In genomic region chr4:129993213-129993612, GRCm38 (mm10) we compare ENCODE assay signal across 21 mouse cellular contexts. TPM values are rescaled to one million over a fixed set of nuclear protein-coding genes. Genes with fewer than 3 reads are reported as not detected.
DNase-seq lines count a peak whose midpoint lies in the region; ATAC-seq and TF ChIP-seq lines count a peak whose summit lies in the region.
"Had no signal": no experiment of that assay in that cellular context is flagged by ENCODE, and none has a peak within 500 bp of the region (broad histone marks: within the 10 kb centered on the region; RNA-seq: fewer than 3 reads in every experiment).

No protein-coding gene starts in this region.

- no peaks in the 10 kb centered on the region for H3K9me3 ChIP-seq in heart, embryonic 10.5 days
- no peaks in the 10 kb centered on the region for H3K9me3 ChIP-seq in kidney, embryonic 15.5 days (replicated peaks)
- no peaks in the 10 kb centered on the region for H3K9me3 ChIP-seq in liver, postnatal 0 days (ENCODE audit: low read length)
- H3K9me3 ChIP-seq: embryonic facial prominence, embryonic 15.5 days; forebrain, embryonic 13.5 days; heart, embryonic 15.5 days; hindbrain, embryonic 10.5 days; liver, embryonic 13.5 days had no signal

- H3K27ac ChIP-seq in heart, embryonic 10.5 days, result peak overlapping the region; percentile 3; the same call in 1 of the 2 replicates
- H3K27ac ChIP-seq in kidney, embryonic 15.5 days, result no peak overlapping the region
- no peak overlapping the region for H3K27ac ChIP-seq in liver, postnatal 0 days (ENCODE audit: low read depth)
- H3K27ac ChIP-seq: embryonic facial prominence, embryonic 15.5 days; forebrain, embryonic 13.5 days; heart, embryonic 15.5 days; hindbrain, embryonic 10.5 days; liver, embryonic 13.5 days had no signal

- peaks cover 99% of the 10 kb centered on the region for H3K27me3 ChIP-seq in heart, embryonic 10.5 days (ENCODE audit: insufficient read depth, poor library complexity, severe bottlenecking)
- H3K27me3 ChIP-seq in kidney, embryonic 15.5 days, result peaks cover 45% of the 10 kb centered on the region
- peaks cover 23% of the 10 kb centered on the region for H3K27me3 ChIP-seq in liver, postnatal 0 days (ENCODE audit: insufficient read depth, low read length)
- H3K27me3 ChIP-seq: forebrain, embryonic 13.5 days had no signal

- TF ChIP-seq EP300 in liver, postnatal 0 days (IDR thresholded peaks at IDR 0.05; ENCODE audit: low read depth), result no peak

- DNase-seq in heart, embryonic 10.5 days (ENCODE audit: low spot score), result no peak
- DNase-seq in heart, adult 18-20 months, result no peak
- peak; percentile 15 for DNase-seq in right cerebral cortex, adult 18-20 months
- DNase-seq in right cerebral cortex, adult 2 months (ENCODE audit: low spot score in 2 of 2), result no peak
- DNase-seq in cerebellum, adult 9-10 months, result peak; percentile 69
- DNase-seq in kidney, adult 9 months, result no peak
- no peak for DNase-seq in liver, postnatal 0 days
- DNase-seq: B cell, adult 2 months; kidney, postnatal 10 days; layer of hippocampus, adult 9-11 months; liver, embryonic 13.5 days; lung, postnatal 14 days; right cerebral cortex, postnatal 25 days; thymus, postnatal 4 days had no signal

- H3K36me3 ChIP-seq in heart, embryonic 10.5 days, result no peaks in the 10 kb centered on the region
- no peaks in the 10 kb centered on the region for H3K36me3 ChIP-seq in kidney, embryonic 15.5 days
- H3K36me3 ChIP-seq in liver, postnatal 0 days (replicated peaks; ENCODE audit: insufficient read depth, low read length), result no peaks in the 10 kb centered on the region
- H3K36me3 ChIP-seq: heart, embryonic 15.5 days; liver, embryonic 13.5 days had no signal

- no peak overlapping the region for H3K4me2 ChIP-seq in kidney, embryonic 15.5 days
- H3K4me2 ChIP-seq in liver, postnatal 0 days (ENCODE audit: low read depth, low read length), result no peak overlapping the region
- H3K4me2 ChIP-seq: embryonic facial prominence, embryonic 15.5 days; forebrain, embryonic 13.5 days; heart, embryonic 15.5 days; liver, embryonic 13.5 days had no signal

- no peak for ATAC-seq in kidney, embryonic 15.5 days (replicated peaks; ENCODE audit: low FRiP score)
- no peak for ATAC-seq in liver, postnatal 0 days
- ATAC-seq: forebrain, embryonic 13.5 days had no signal

- no peak overlapping the region for H3K9ac ChIP-seq in kidney, embryonic 15.5 days
- H3K9ac ChIP-seq in liver, postnatal 0 days (replicated peaks), result no peak overlapping the region
- H3K9ac ChIP-seq: embryonic facial prominence, embryonic 15.5 days; forebrain, embryonic 13.5 days; heart, embryonic 15.5 days; liver, embryonic 13.5 days had no signal

- WGBS in heart, embryonic 10.5 days, result 86% methylated on average over 5 of the region's 5 CpGs
- 79% methylated on average over 5 of the region's 5 CpGs for WGBS in kidney, embryonic 15.5 days
- 83% methylated on average over 5 of the region's 5 CpGs for WGBS in liver, postnatal 0 days (ENCODE audit: insufficient replicate concordance)

- H3K4me3 ChIP-seq in heart, embryonic 10.5 days, result 0 out of 2 replicates have a peak overlapping the region, but pooled peaks have one; percentile 5
- no peak overlapping the region for H3K4me3 ChIP-seq in kidney, embryonic 15.5 days (replicated peaks)
- no peak overlapping the region for H3K4me3 ChIP-seq in liver, postnatal 0 days (ENCODE audit: low read depth, low read length)
- H3K4me3 ChIP-seq: embryonic facial prominence, embryonic 15.5 days; forebrain, embryonic 13.5 days; heart, embryonic 15.5 days; hindbrain, embryonic 10.5 days; liver, embryonic 13.5 days had no signal

- H3K4me1 ChIP-seq in heart, embryonic 10.5 days, result peaks cover 16% of the 10 kb centered on the region
- H3K4me1 ChIP-seq in kidney, embryonic 15.5 days, result peaks cover 23% of the 10 kb centered on the region
- peaks cover under 1% of the 10 kb centered on the region; the same call in 1 of the 2 replicates for H3K4me1 ChIP-seq in liver, postnatal 0 days (ENCODE audit: insufficient read depth)
- H3K4me1 ChIP-seq: liver, embryonic 13.5 days had no signal

- TF ChIP-seq CTCF in liver, postnatal 0 days (IDR thresholded peaks at IDR 0.05; ENCODE audit: low read depth), result no peak

RNA-seq across cellular contexts. Expression of gene Adgrb2, which starts 8.5 kb away (rescaled TPM):
- 1.2 and 3.1 TPM in 2 replicates for polyA plus RNA-seq in heart, embryonic 10.5 days (2016; fragmentation: Nextera tagmentation; extraction: Ambion mirVana)
- total RNA-seq in heart, adult 18-20 months (2021), result 1 to 10 TPM; 2.1 to 2.4 TPM
- polyA plus RNA-seq in kidney, embryonic 15.5 days (2015; fragmentation: Nextera tagmentation; extraction: Ambion mirVana), result 1.8 and 2.3 TPM in 2 replicates
- not detected in 2 replicates for polyA plus RNA-seq in liver, postnatal 0 days (2015; fragmentation: Nextera tagmentation; extraction: Ambion mirVana)
- total RNA-seq: monocyte, adult 5-6 weeks; neutrophil, adult 5-6 weeks had no signal

RNA-seq across cellular contexts. Expression of gene Col16a1, which starts 54.4 kb away (rescaled TPM):
- polyA plus RNA-seq in heart, embryonic 10.5 days (2016; fragmentation: Nextera tagmentation; extraction: Ambion mirVana), result 11.0 and 11.7 TPM in 2 replicates
- total RNA-seq in heart, adult 18-20 months (2021), result 1 to 10 TPM; 4.5 to 4.6 TPM
- polyA plus RNA-seq in kidney, embryonic 15.5 days (2015; fragmentation: Nextera tagmentation; extraction: Ambion mirVana), result 42.7 and 57.4 TPM in 2 replicates
- polyA plus RNA-seq in liver, postnatal 0 days (2015; fragmentation: Nextera tagmentation; extraction: Ambion mirVana), result 2.3 and 3.0 TPM in 2 replicates
- total RNA-seq: monocyte, adult 5-6 weeks; neutrophil, adult 5-6 weeks had no signal

Comparison
In these comparisons a context has a peak if more than half of its experiments do, and no peak if none do; other contexts are left out.
1. DNase-seq: peak in right cerebral cortex, adult 18-20 months (single experiment) and cerebellum, adult 9-10 months (single experiment); none in heart, embryonic 10.5 days (single experiment), heart, adult 18-20 months (0 of 2), right cerebral cortex, adult 2 months (0 of 2), kidney, adult 9 months (single experiment) and liver, postnatal 0 days (single experiment).